Mouse (Mus musculus) kidney, embryonic 15.5 days (tissue): ENCODE measurements around the gene Twist2. TPM values are rescaled to one million over a fixed set of nuclear protein-coding genes. Genes with fewer than 3 reads are reported as not detected.

Experiments
- ATAC-seq: fragments of 200-750 bp; cut with Nextera tagmentation; replicated peaks from 2 replicates; pipeline ENCODE4 v1.8.0; 2017; ENCODE audit warnings: moderate TSS enrichment; ENCODE audit not compliant: low FRiP score
- H3K27ac ChIP-seq: fragments of 300-500 bp; sonication (generic); 2 replicates; pipeline ENCODE4 v1.5.1; 2015; ENCODE audit warnings: mild to moderate bottlenecking, inconsistent platforms
- H3K27me3 ChIP-seq: fragments of 300-500 bp; sonication (generic); 2 replicates; pipeline ENCODE4 v1.6.1; 2015; ENCODE audit warnings: inconsistent platforms
- H3K36me3 ChIP-seq: fragments of 300-500 bp; sonication (generic); 2 replicates; pipeline ENCODE4 v1.6.1; 2015; ENCODE audit warnings: inconsistent platforms
- H3K4me1 ChIP-seq: fragments of 300-500 bp; sonication (generic); 2 replicates; pipeline ENCODE4 v1.6.1; 2015; ENCODE audit warnings: inconsistent platforms
- H3K4me2 ChIP-seq: fragments of 300-500 bp; sonication (generic); 2 replicates; pipeline ENCODE4 v1.6.1; 2015; ENCODE audit warnings: moderate library complexity, mild to moderate bottlenecking, inconsistent platforms
- H3K4me3 ChIP-seq: fragments of 300-500 bp; sonication (generic); replicated peaks from 2 replicates; pipeline ENCODE4 v1.5.1; 2015; ENCODE audit warnings: mild to moderate bottlenecking, inconsistent platforms
- H3K9ac ChIP-seq: fragments of 300-500 bp; sonication (generic); 2 replicates; pipeline ENCODE4 v1.6.1; 2015; ENCODE audit warnings: mild to moderate bottlenecking, inconsistent platforms
- H3K9me3 ChIP-seq: fragments of 300-500 bp; sonication (generic); replicated peaks from 2 replicates; pipeline ENCODE4 v1.6.1; 2016; ENCODE audit warnings: inconsistent platforms
- WGBS: fragments of 180-500 bp; shearing (Covaris S2); methylation state at CpG from one replicate; pipeline ENCODE4 v1.1.7; 2015; ENCODE audit warnings: mixed read lengths; 5-methylcytosine and 5-hydroxymethylcytosine counted together
- polyA plus RNA-seq: library from polyadenylated mRNA; unstranded; fragments of >200 nt; fragmentation: Nextera tagmentation; extraction: Ambion mirVana; gene quantifications from 2 replicates; pipeline ENCODE4 v1.2.1, GENCODE M21; 2015

Gene Twist2
- 6.9 and 8.9 TPM in 2 replicates for polyA plus RNA-seq

GRCm38 (mm10) chr1:91800967-91801843 lies at the start of gene Twist2:
TSS of gene Twist2 (plus strand) at chr1:91801461.
- H3K9ac ChIP-seq = peak within 1 kb of the TSS; percentile 45
- H3K27ac ChIP-seq = peak within 1 kb of the TSS; percentile 58
- H3K9me3 ChIP-seq = no peaks in the 10 kb centered on the region
- ATAC-seq = peak; percentile 66
- H3K4me1 ChIP-seq = peaks cover 38% of the 10 kb centered on the region
- peak within 1 kb of the TSS; percentile 88 for H3K4me2 ChIP-seq
- peak within 1 kb of the TSS; percentile 54 for H3K4me3 ChIP-seq
- no peaks in the 10 kb centered on the region for H3K36me3 ChIP-seq
- under 1% methylated on average over 75 of the region's 77 CpGs for WGBS
- peaks cover 81% of the 10 kb centered on the region for H3K27me3 ChIP-seq

- H3K27me3 ChIP-seq = peaks cover 85% of the 10 kb centered on the region
- no peaks in the 10 kb centered on the region for H3K36me3 ChIP-seq
- peaks cover 12% of the 10 kb centered on the region; the same call in 1 of the 2 replicates for H3K4me1 ChIP-seq
- WGBS = 81% methylated on average over 9 of the region's 9 CpGs
- H3K9ac ChIP-seq = no peak overlapping the region
- H3K4me3 ChIP-seq = no peak overlapping the region
- no peaks in the 10 kb centered on the region for H3K9me3 ChIP-seq
- H3K27ac ChIP-seq = no peak overlapping the region
- no peak for ATAC-seq
- no peak overlapping the region for H3K4me2 ChIP-seq
Measured at GRCm38 (mm10) chr1:91752931-91753330, 48.3 kb upstream of the Twist2 start.

GRCm38 (mm10) chr1:91755102-91755501 lies 46.2 kb upstream of the Twist2 start:
- H3K4me2 ChIP-seq = peak overlapping the region; percentile 39
- under 1% methylated on average over 9 of the region's 9 CpGs for WGBS
- H3K4me1 ChIP-seq = peaks cover 20% of the 10 kb centered on the region
- no peak overlapping the region for H3K4me3 ChIP-seq
- no peak for ATAC-seq
- no peak overlapping the region for H3K27ac ChIP-seq
- no peaks in the 10 kb centered on the region for H3K9me3 ChIP-seq
- no peak overlapping the region for H3K9ac ChIP-seq
- H3K36me3 ChIP-seq = no peaks in the 10 kb centered on the region
- peaks cover 78% of the 10 kb centered on the region for H3K27me3 ChIP-seq

- 27% methylated on average over 16 of the region's 16 CpGs for WGBS
- Histone ChIP-seq H3K4me2 (peak overlapping the region; percentile 44), H3K9ac (no peak overlapping the region), H3K4me1 (peaks cover 22% of the 10 kb centered on the region), H3K27me3 (peaks cover 80% of the 10 kb centered on the region), H3K9me3 (no peaks in the 10 kb centered on the region), H3K27ac (no peak overlapping the region), H3K36me3 (no peaks in the 10 kb centered on the region), H3K4me3 (peak overlapping the region; percentile 10)
- ATAC-seq = no peak
Measured at GRCm38 (mm10) chr1:91757292-91757691, 44.0 kb upstream of the Twist2 start.

GRCm38 (mm10) chr1:91758143-91758542 lies 43.1 kb upstream of the Twist2 start:
- H3K36me3 ChIP-seq = no peaks in the 10 kb centered on the region
- H3K4me1 ChIP-seq = peaks cover 22% of the 10 kb centered on the region
- 49% methylated on average over 2 of the region's 2 CpGs for WGBS
- H3K27ac ChIP-seq = no peak overlapping the region
- peaks cover 83% of the 10 kb centered on the region for H3K27me3 ChIP-seq
- no peak overlapping the region for H3K4me3 ChIP-seq
- H3K9ac ChIP-seq = no peak overlapping the region
- H3K4me2 ChIP-seq = no peak overlapping the region
- H3K9me3 ChIP-seq = no peaks in the 10 kb centered on the region
- no peak for ATAC-seq

- H3K27me3 ChIP-seq = peaks cover 79% of the 10 kb centered on the region
- H3K4me3 ChIP-seq = no peak overlapping the region
- WGBS = 26% methylated on average over 12 of the region's 12 CpGs
- H3K4me2 ChIP-seq = no peak overlapping the region
- no peak overlapping the region for H3K27ac ChIP-seq
- H3K9ac ChIP-seq = no peak overlapping the region
- ATAC-seq = no peak
- no peaks in the 10 kb centered on the region for H3K36me3 ChIP-seq
- peaks cover 22% of the 10 kb centered on the region for H3K4me1 ChIP-seq
- no peaks in the 10 kb centered on the region for H3K9me3 ChIP-seq
Measured at GRCm38 (mm10) chr1:91758600-91759515, 42.4 kb upstream of the Twist2 start.

GRCm38 (mm10) chr1:91760140-91760986 lies 40.9 kb upstream of the Twist2 start:
- 57% methylated on average over 14 of the region's 14 CpGs for WGBS
- no peak overlapping the region for H3K27ac ChIP-seq
- ATAC-seq = no peak

GRCm38 (mm10) chr1:91762528-91763091 lies 38.7 kb upstream of the Twist2 start:
- no peaks in the 10 kb centered on the region for H3K9me3 ChIP-seq
- peaks cover 70% of the 10 kb centered on the region for H3K27me3 ChIP-seq

More at GRCm38 (mm10) chr1:91760140-91760986, 40.9 kb upstream of the Twist2 start:
- Histone ChIP-seq H3K4me1 (peaks cover 18% of the 10 kb centered on the region), H3K9me3 (no peaks in the 10 kb centered on the region), H3K27me3 (peaks cover 75% of the 10 kb centered on the region), H3K9ac (no peak overlapping the region), H3K4me2 (no peak overlapping the region), H3K36me3 (no peaks in the 10 kb centered on the region), H3K4me3 (no peak overlapping the region)

GRCm38 (mm10) chr1:91770221-91770624 lies 31.0 kb upstream of the Twist2 start:
- Histone ChIP-seq H3K27me3 (peaks cover 65% of the 10 kb centered on the region), H3K4me1 (peaks cover 11% of the 10 kb centered on the region)
- no peak for ATAC-seq

More at GRCm38 (mm10) chr1:91762528-91763091, 38.7 kb upstream of the Twist2 start:
- no peak for ATAC-seq
- Histone ChIP-seq H3K4me3 (no peak overlapping the region), H3K4me1 (peaks cover 10% of the 10 kb centered on the region), H3K9ac (no peak overlapping the region), H3K4me2 (no peak overlapping the region), H3K27ac (no peak overlapping the region), H3K36me3 (no peaks in the 10 kb centered on the region)
- 63% methylated on average over 12 of the region's 12 CpGs for WGBS

GRCm38 (mm10) chr1:91770676-91771075 lies 30.6 kb upstream of the Twist2 start:
- no peak for ATAC-seq
- peaks cover 11% of the 10 kb centered on the region for H3K4me1 ChIP-seq
- peaks cover 60% of the 10 kb centered on the region for H3K27me3 ChIP-seq
- H3K9ac ChIP-seq = no peak overlapping the region
- H3K27ac ChIP-seq = no peak overlapping the region
- H3K36me3 ChIP-seq = no peaks in the 10 kb centered on the region
- H3K4me2 ChIP-seq = peak overlapping the region; percentile 30
- H3K4me3 ChIP-seq = no peak overlapping the region
- no peaks in the 10 kb centered on the region for H3K9me3 ChIP-seq
- 4% methylated on average over 10 of the region's 10 CpGs for WGBS

More at GRCm38 (mm10) chr1:91770221-91770624, 31.0 kb upstream of the Twist2 start:
- Histone ChIP-seq H3K9ac (no peak overlapping the region), H3K36me3 (no peaks in the 10 kb centered on the region), H3K4me3 (no peak overlapping the region), H3K9me3 (no peaks in the 10 kb centered on the region), H3K4me2 (peak overlapping the region; percentile 30), H3K27ac (no peak overlapping the region)
- 4% methylated on average over 12 of the region's 12 CpGs for WGBS

GRCm38 (mm10) chr1:91776928-91777327 lies 24.3 kb upstream of the Twist2 start:
- Histone ChIP-seq H3K4me3 (no peak overlapping the region), H3K27ac (no peak overlapping the region), H3K27me3 (peaks cover 12% of the 10 kb centered on the region), H3K4me1 (no peaks in the 10 kb centered on the region), H3K9me3 (no peaks in the 10 kb centered on the region), H3K36me3 (no peaks in the 10 kb centered on the region), H3K4me2 (no peak overlapping the region), H3K9ac (no peak overlapping the region)
- no peak for ATAC-seq
- WGBS = 78% methylated on average over 5 of the region's 5 CpGs
